ENCODE assay signal across 14 mouse cellular contexts in the genomic region with DNA sequence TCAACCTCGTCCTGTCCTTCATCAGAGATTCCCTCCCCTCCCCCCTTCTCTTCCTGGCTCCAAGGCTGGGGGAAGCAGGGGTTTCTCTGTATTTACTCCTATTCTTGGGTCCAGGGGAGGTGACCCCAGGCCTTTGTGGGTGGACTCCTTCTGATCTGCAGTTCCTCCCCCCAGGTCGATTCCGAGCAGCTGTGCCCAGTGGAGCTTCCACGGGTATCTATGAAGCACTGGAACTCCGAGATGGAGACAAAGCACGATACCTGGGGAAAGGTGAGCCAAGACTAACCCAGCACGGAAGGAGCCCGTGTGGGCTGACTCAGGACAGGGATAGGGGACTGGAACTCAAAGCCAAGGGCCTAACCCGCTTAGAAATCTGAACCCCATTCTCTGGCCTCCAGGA. TPM values are rescaled to one million over a fixed set of nuclear protein-coding genes. Genes with fewer than 3 reads are reported as not detected.
DNase-seq lines count a peak whose midpoint lies in the region; ATAC-seq and TF ChIP-seq lines count a peak whose summit lies in the region.
"Had no signal": no experiment of that assay in that cellular context is flagged by ENCODE, and none has a peak within 500 bp of the region (broad histone marks: within the 10 kb centered on the region; RNA-seq: fewer than 3 reads in every experiment).

No protein-coding gene starts in this region.

- peaks cover 31% of the 10 kb centered on the region for H3K4me1 ChIP-seq in intestine, embryonic 15.5 days (replicated peaks)
- H3K4me1 ChIP-seq in intestine, postnatal 0 days (replicated peaks; ENCODE audit: control insufficient read depth, insufficient read depth, low read length) = peaks cover 10% of the 10 kb centered on the region

- H3K4me3 ChIP-seq in gastrocnemius, adult 2 months = peak overlapping the region; percentile 94
- H3K4me3 ChIP-seq in intestine, embryonic 15.5 days (replicated peaks) = no peak overlapping the region
- no peak overlapping the region for H3K4me3 ChIP-seq in intestine, postnatal 0 days (ENCODE audit: low read depth, low read length)
- peak overlapping the region; percentile 94 for H3K4me3 ChIP-seq in myocyte
- H3K4me3 ChIP-seq: forebrain, embryonic 12.5 days; hindbrain, embryonic 15.5 days had no signal

- DNase-seq in gastrocnemius, adult 2 months = peak; percentile 32
- DNase-seq in gastrocnemius, postnatal 10 days = no peak
- peak; percentile 42 for DNase-seq in thymus, postnatal 14 days
- DNase-seq in thymus, postnatal 4 days = no peak
- DNase-seq in urinary bladder, adult 18-20 months (ENCODE audit: low spot score in 2 of 2) = no peak
- DNase-seq: kidney, postnatal 14 days; lung, postnatal 36 days; right cerebral cortex, postnatal 4 days had no signal

- no peak for ATAC-seq in intestine, embryonic 15.5 days
- ATAC-seq in intestine, postnatal 0 days = no peak

- peaks cover 53% of the 10 kb centered on the region for H3K79me2 ChIP-seq in myocyte (ENCODE audit: control insufficient read depth, insufficient read depth)

- H3K27ac ChIP-seq in gastrocnemius, adult 2 months = peak overlapping the region; percentile 92
- H3K27ac ChIP-seq in intestine, embryonic 15.5 days = no peak overlapping the region
- no peak overlapping the region for H3K27ac ChIP-seq in intestine, postnatal 0 days (ENCODE audit: low read depth, low read length)
- H3K27ac ChIP-seq: forebrain, embryonic 12.5 days; hindbrain, embryonic 15.5 days; liver, embryonic 14.5 days had no signal

- peaks cover 13% of the 10 kb centered on the region for H3K36me3 ChIP-seq in intestine, embryonic 15.5 days
- peaks cover 12% of the 10 kb centered on the region for H3K36me3 ChIP-seq in intestine, postnatal 0 days (ENCODE audit: control insufficient read depth, insufficient read depth)
- peaks cover 23% of the 10 kb centered on the region for H3K36me3 ChIP-seq in myocyte (ENCODE audit: control insufficient read depth, insufficient read depth)

- H3K9ac ChIP-seq in intestine, embryonic 15.5 days = peak overlapping the region; percentile 18; the same call in 1 of the 2 replicates
- H3K9ac ChIP-seq in intestine, postnatal 0 days (ENCODE audit: low read depth, low read length) = no peak overlapping the region
- H3K9ac ChIP-seq: forebrain, embryonic 12.5 days; hindbrain, embryonic 15.5 days; liver, embryonic 14.5 days had no signal

- H3K4me2 ChIP-seq in intestine, embryonic 15.5 days (replicated peaks) = 0 out of 2 replicates have a peak overlapping the region, but pooled peaks have one; percentile 10
- no peak overlapping the region for H3K4me2 ChIP-seq in intestine, postnatal 0 days (replicated peaks; ENCODE audit: low read depth)
- H3K4me2 ChIP-seq in myocyte (ENCODE audit: low read depth) = peak overlapping the region; percentile 97
- H3K4me2 ChIP-seq: forebrain, embryonic 12.5 days; hindbrain, embryonic 15.5 days had no signal

- intact Hi-C loops in gastrocnemius, adult 2 months (cut with DNase I) = no loop called here

- TF ChIP-seq CTCF in gastrocnemius, adult 2 months (IDR thresholded peaks at IDR 0.05) = no peak
- no peak for TF ChIP-seq CTCF in intestine, postnatal 0 days (IDR thresholded peaks at IDR 0.05; ENCODE audit: low read depth)

- H3ac ChIP-seq in myocyte (ENCODE audit: control insufficient read depth, insufficient read length) = peak overlapping the region; percentile 4

- no peaks in the 10 kb centered on the region for H3K27me3 ChIP-seq in intestine, embryonic 15.5 days (replicated peaks)
- no peaks in the 10 kb centered on the region for H3K27me3 ChIP-seq in intestine, postnatal 0 days (replicated peaks; ENCODE audit: control insufficient read depth, insufficient read depth, low read length)
- no peaks in the 10 kb centered on the region for H3K27me3 ChIP-seq in myocyte (ENCODE audit: control insufficient read depth, insufficient read depth, insufficient read length)
- H3K27me3 ChIP-seq: hindbrain, embryonic 15.5 days had no signal

- TF ChIP-seq POLR2A in myocyte (IDR thresholded peaks at IDR 0.05; ENCODE audit: insufficient read length, low read depth) = no peak

- H3K9me3 ChIP-seq in intestine, embryonic 15.5 days = no peaks in the 10 kb centered on the region
- H3K9me3 ChIP-seq in intestine, postnatal 0 days (ENCODE audit: control insufficient read depth) = no peaks in the 10 kb centered on the region
- H3K9me3 ChIP-seq: forebrain, embryonic 12.5 days; hindbrain, embryonic 15.5 days had no signal

- WGBS in intestine, embryonic 15.5 days = 60% methylated on average over 9 of the region's 9 CpGs
- 67% methylated on average over 9 of the region's 9 CpGs for WGBS in intestine, postnatal 0 days

TF ChIP-seq in myocyte, 11 proteins besides CTCF, POLR2A, EP300 and RAD21:
- TF ChIP-seq REST (IDR thresholded peaks at IDR 0.05; ENCODE audit: insufficient read depth, insufficient read length) (no peak), TCF3 (IDR thresholded peaks at IDR 0.05; ENCODE audit: insufficient read length, low read depth) (no peak), E2F4 (IDR thresholded peaks at IDR 0.05; ENCODE audit: insufficient read depth) (no peak), MAX (IDR thresholded peaks at IDR 0.05; ENCODE audit: low read depth) (no peak), TCF12 (IDR thresholded peaks at IDR 0.05; ENCODE audit: insufficient read depth, poor library complexity, severe bottlenecking) (no peak), POLR2AphosphoS2 (IDR thresholded peaks at IDR 0.05; ENCODE audit: insufficient read length, low read depth) (no peak), USF1 (IDR thresholded peaks at IDR 0.05; ENCODE audit: low read depth) (no peak), CEBPB (IDR thresholded peaks at IDR 0.05; ENCODE audit: insufficient read depth, poor library complexity, severe bottlenecking) (no peak)

RNA-seq across cellular contexts. Expression of gene Eno3, which starts 1.0 kb away (rescaled TPM):
- 1,000 to 10,000 TPM; 7,153 to 7,488 TPM for total RNA-seq in gastrocnemius, adult 2 months (2021)
- 1,000 to 10,000 TPM; 5,193 to 5,983 TPM for total RNA-seq in gastrocnemius, postnatal 10 days (2021)
- 12.1 and 15.6 TPM in 2 replicates for polyA plus RNA-seq in intestine, embryonic 15.5 days (2015; fragmentation: Nextera tagmentation; extraction: Ambion mirVana)
- polyA plus RNA-seq in intestine, postnatal 0 days (2015; fragmentation: Nextera tagmentation; extraction: Ambion mirVana) = 4.9 and 5.9 TPM in 2 replicates
- polyA plus RNA-seq in myocyte (2012; fragmentation: generic; extraction: Trizol) = 1,792 TPM

RNA-seq across cellular contexts. Expression of gene Pfn1, which starts 3.5 kb away (rescaled TPM):
- total RNA-seq in gastrocnemius, adult 2 months (2021) = 100 to 1,000 TPM; 252 to 257 TPM
- total RNA-seq in gastrocnemius, postnatal 10 days (2021) = 100 to 1,000 TPM; 465 to 491 TPM
- polyA plus RNA-seq in intestine, embryonic 15.5 days (2015; fragmentation: Nextera tagmentation; extraction: Ambion mirVana) = 2,127 and 2,325 TPM in 2 replicates
- polyA plus RNA-seq in intestine, postnatal 0 days (2015; fragmentation: Nextera tagmentation; extraction: Ambion mirVana) = 1,830 and 1,961 TPM in 2 replicates
- 2,636 TPM for polyA plus RNA-seq in myocyte (2012; fragmentation: generic; extraction: Trizol)

RNA-seq across cellular contexts. Expression of gene Slc25a11, which starts 10.7 kb away (rescaled TPM):
- total RNA-seq in gastrocnemius, adult 2 months (2021) = 100 to 1,000 TPM; 264 to 408 TPM
- 100 to 1,000 TPM; 252 to 283 TPM for total RNA-seq in gastrocnemius, postnatal 10 days (2021)
- polyA plus RNA-seq in intestine, embryonic 15.5 days (2015; fragmentation: Nextera tagmentation; extraction: Ambion mirVana) = 171 and 180 TPM in 2 replicates
- 192 and 210 TPM in 2 replicates for polyA plus RNA-seq in intestine, postnatal 0 days (2015; fragmentation: Nextera tagmentation; extraction: Ambion mirVana)
- 165 TPM for polyA plus RNA-seq in myocyte (2012; fragmentation: generic; extraction: Trizol)

RNA-seq across cellular contexts. Expression of gene Rnf167, which starts 11.0 kb away (rescaled TPM):
- total RNA-seq in gastrocnemius, adult 2 months (2021) = 10 to 100 TPM; 35.0 to 38.4 TPM
- 10 to 100 TPM; 41.9 to 43.7 TPM for total RNA-seq in gastrocnemius, postnatal 10 days (2021)
- 106 and 107 TPM in 2 replicates for polyA plus RNA-seq in intestine, embryonic 15.5 days (2015; fragmentation: Nextera tagmentation; extraction: Ambion mirVana)
- polyA plus RNA-seq in intestine, postnatal 0 days (2015; fragmentation: Nextera tagmentation; extraction: Ambion mirVana) = 107 TPM in 2 replicates
- polyA plus RNA-seq in myocyte (2012; fragmentation: generic; extraction: Trizol) = 16.7 TPM

RNA-seq across cellular contexts. Expression of gene Spag7, which starts 11.2 kb away (rescaled TPM):
- total RNA-seq in gastrocnemius, adult 2 months (2021) = 10 to 100 TPM; 86.3 to 86.4 TPM
- total RNA-seq in gastrocnemius, postnatal 10 days (2021) = 100 to 1,000 TPM; 131 to 133 TPM
- polyA plus RNA-seq in intestine, embryonic 15.5 days (2015; fragmentation: Nextera tagmentation; extraction: Ambion mirVana) = 132 and 154 TPM in 2 replicates
- 61.3 and 66.2 TPM in 2 replicates for polyA plus RNA-seq in intestine, postnatal 0 days (2015; fragmentation: Nextera tagmentation; extraction: Ambion mirVana)
- polyA plus RNA-seq in myocyte (2012; fragmentation: generic; extraction: Trizol) = 52.4 TPM

Comparison
In these comparisons a context has a peak if more than half of its experiments do, and no peak if none do; other contexts are left out.
1. DNase-seq: peak in gastrocnemius, adult 2 months (single experiment) and thymus, postnatal 14 days (single experiment); none in gastrocnemius, postnatal 10 days (single experiment), thymus, postnatal 4 days (single experiment) and urinary bladder, adult 18-20 months (0 of 2).
2. H3K4me3 ChIP-seq: peak in gastrocnemius, adult 2 months (single experiment) and myocyte (single experiment); none in intestine, embryonic 15.5 days (single experiment) and intestine, postnatal 0 days (single experiment).
3. RNA of gene Eno3, which starts 1.0 kb away (polyA plus RNA-seq): 1,792 TPM in myocyte (single experiment); 12.1 to 15.6 TPM in intestine, embryonic 15.5 days and 4.9 to 5.9 TPM in intestine, postnatal 0 days; every median in the first group is over 100 times any median in the second.